Mouse (Mus musculus) heart, embryonic 16.5 days (tissue): ENCODE data around the gene Zfp536. TPM values are rescaled to one million over a fixed set of nuclear protein-coding genes. Genes with fewer than 3 reads are reported as not detected.

Experiments used
- ATAC-seq: fragments of 200-750 bp; cut with Nextera tagmentation; replicated peaks from 2 replicates; pipeline ENCODE4 v1.8.0; 2017; ENCODE audit warnings: moderate number of reproducible peaks; ENCODE audit not compliant: insufficient read depth, low FRiP score; ENCODE audit errors: extremely low read depth
- H3K27ac ChIP-seq: fragments of 300-500 bp; sonication (generic); 2 replicates; pipeline ENCODE4 v1.5.1; 2014; ENCODE audit warnings: mild to moderate bottlenecking, low read length, control low read depth, moderate library complexity
- H3K27me3 ChIP-seq: fragments of 300-500 bp; sonication (generic); 2 replicates; pipeline ENCODE4 v1.6.1; 2014; ENCODE audit warnings: low read length, mixed read lengths; ENCODE audit not compliant: control insufficient read depth, insufficient read depth
- H3K36me3 ChIP-seq: fragments of 300-500 bp; sonication (generic); 2 replicates; pipeline ENCODE4 v1.6.1; 2014; ENCODE audit not compliant: control insufficient read depth, insufficient read depth
- H3K4me1 ChIP-seq: fragments of 300-500 bp; sonication (generic); 2 replicates; pipeline ENCODE4 v1.6.1; 2014; ENCODE audit warnings: low read length, mixed read lengths; ENCODE audit not compliant: control insufficient read depth, insufficient read depth
- H3K4me2 ChIP-seq: fragments of 300-500 bp; sonication (generic); 2 replicates; pipeline ENCODE4 v1.6.1; 2014; ENCODE audit warnings: low read depth, mild to moderate bottlenecking, control low read depth, low read length
- H3K4me3 ChIP-seq: fragments of 300-500 bp; sonication (generic); 2 replicates; pipeline ENCODE4 v1.5.1; 2014; ENCODE audit warnings: mild to moderate bottlenecking, control low read depth, low read length
- H3K9ac ChIP-seq: fragments of 300-500 bp; sonication (generic); 2 replicates; pipeline ENCODE4 v1.6.1; 2014; ENCODE audit warnings: low read length, control low read depth
- H3K9me3 ChIP-seq: fragments of 300-500 bp; sonication (generic); replicated peaks from 2 replicates; pipeline ENCODE4 v1.6.1; 2016; ENCODE audit warnings: low read length; ENCODE audit not compliant: control insufficient read depth
- WGBS: fragments of 180-500 bp; shearing (Covaris S2); extraction: QIAGEN DNeasy Blood & Tissue Kit; methylation state at CpG from one replicate; pipeline ENCODE4 v1.1.7; 2014; 5-methylcytosine and 5-hydroxymethylcytosine counted together
- polyA plus RNA-seq: library from polyadenylated mRNA; unstranded; fragments of >200 nt; fragmentation: Nextera tagmentation; extraction: Ambion mirVana; gene quantifications from 2 replicates; pipeline ENCODE4 v1.2.1, GENCODE M21; 2015

Gene Zfp536
- polyA plus RNA-seq, 1 experiment from 2014 or later, result 4.7 TPM

- no peaks in the 10 kb centered on the region for H3K36me3 ChIP-seq
- H3K4me2 ChIP-seq, result no peak overlapping the region
- no peak overlapping the region for H3K9ac ChIP-seq
- no peaks in the 10 kb centered on the region for H3K27me3 ChIP-seq
- no peaks in the 10 kb centered on the region for H3K9me3 ChIP-seq
- H3K4me1 ChIP-seq, result no peaks in the 10 kb centered on the region
- no peak for ATAC-seq
- H3K27ac ChIP-seq, result no peak overlapping the region
- no peak overlapping the region for H3K4me3 ChIP-seq
- 84% methylated on average over 7 of the region's 7 CpGs for WGBS
Observed at GRCm38 (mm10) chr7:37542951-37543350, 230.5 kb downstream of the Zfp536 start.

GRCm38 (mm10) chr7:37531166-37531565 lies 242.3 kb downstream of the Zfp536 start:
- no peak overlapping the region for H3K9ac ChIP-seq
- 85% methylated on average over 2 of the region's 2 CpGs for WGBS
- H3K27me3 ChIP-seq, result no peaks in the 10 kb centered on the region
- ATAC-seq, result no peak
- H3K27ac ChIP-seq, result no peak overlapping the region
- H3K36me3 ChIP-seq, result no peaks in the 10 kb centered on the region
- no peak overlapping the region for H3K4me3 ChIP-seq
- H3K4me1 ChIP-seq, result peaks cover 4% of the 10 kb centered on the region; the same call in 1 of the 2 replicates
- no peaks in the 10 kb centered on the region for H3K9me3 ChIP-seq
- no peak overlapping the region for H3K4me2 ChIP-seq

GRCm38 (mm10) chr7:37528311-37528710 lies 245.1 kb downstream of the Zfp536 start:
- Histone ChIP-seq H3K27ac (no peak overlapping the region), H3K4me1 (no peaks in the 10 kb centered on the region), H3K4me3 (no peak overlapping the region), H3K9me3 (no peaks in the 10 kb centered on the region), H3K27me3 (no peaks in the 10 kb centered on the region), H3K4me2 (no peak overlapping the region), H3K36me3 (no peaks in the 10 kb centered on the region), H3K9ac (no peak overlapping the region)
- no peak for ATAC-seq
- 83% methylated on average over 9 of the region's 9 CpGs for WGBS

GRCm38 (mm10) chr7:37527890-37528289 lies 245.6 kb downstream of the Zfp536 start:
- 18% methylated on average over 2 of the region's 2 CpGs for WGBS
- Histone ChIP-seq H3K4me2 (no peak overlapping the region), H3K27ac (no peak overlapping the region), H3K36me3 (no peaks in the 10 kb centered on the region), H3K9me3 (no peaks in the 10 kb centered on the region), H3K27me3 (no peaks in the 10 kb centered on the region), H3K4me1 (no peaks in the 10 kb centered on the region), H3K9ac (no peak overlapping the region), H3K4me3 (no peak overlapping the region)
- no peak; the same call in 1 of the 2 replicates for ATAC-seq

- ATAC-seq, result no peak
- no peak overlapping the region for H3K9ac ChIP-seq
- no peaks in the 10 kb centered on the region for H3K9me3 ChIP-seq
- no peaks in the 10 kb centered on the region for H3K36me3 ChIP-seq
- H3K4me2 ChIP-seq, result no peak overlapping the region
- WGBS, result 60% methylated on average over 2 of the region's 2 CpGs
- no peak overlapping the region for H3K27ac ChIP-seq
- no peaks in the 10 kb centered on the region for H3K4me1 ChIP-seq
- H3K4me3 ChIP-seq, result no peak overlapping the region
- H3K27me3 ChIP-seq, result no peaks in the 10 kb centered on the region
Observed at GRCm38 (mm10) chr7:37521407-37521806, 252.0 kb downstream of the Zfp536 start.

GRCm38 (mm10) chr7:37510933-37511675 lies 262.3 kb downstream of the Zfp536 start:
- H3K9me3 ChIP-seq, result no peaks in the 10 kb centered on the region
- no peak for ATAC-seq
- no peaks in the 10 kb centered on the region for H3K36me3 ChIP-seq
- no peak overlapping the region for H3K27ac ChIP-seq
- WGBS, result 78% methylated on average over 8 of the region's 8 CpGs
- H3K27me3 ChIP-seq, result 0 out of 2 replicates have a peak, but pooled peaks cover 3% of the 10 kb centered on the region
- no peak overlapping the region for H3K9ac ChIP-seq
- H3K4me2 ChIP-seq, result no peak overlapping the region
- H3K4me1 ChIP-seq, result no peaks in the 10 kb centered on the region
- no peak overlapping the region for H3K4me3 ChIP-seq

GRCm38 (mm10) chr7:37509700-37510099 lies 263.7 kb downstream of the Zfp536 start:
- H3K4me2 ChIP-seq, result no peak overlapping the region
- no peak overlapping the region for H3K27ac ChIP-seq
- ATAC-seq, result no peak
- H3K27me3 ChIP-seq, result 0 out of 2 replicates have a peak, but pooled peaks cover 3% of the 10 kb centered on the region
- no peaks in the 10 kb centered on the region for H3K36me3 ChIP-seq
- no peaks in the 10 kb centered on the region for H3K4me1 ChIP-seq
- H3K9ac ChIP-seq, result no peak overlapping the region
- H3K9me3 ChIP-seq, result no peaks in the 10 kb centered on the region
- 74% methylated on average over 9 of the region's 9 CpGs for WGBS
- H3K4me3 ChIP-seq, result no peak overlapping the region

GRCm38 (mm10) chr7:37505548-37505947 lies 267.9 kb downstream of the Zfp536 start:
- no peak overlapping the region for H3K4me2 ChIP-seq
- no peak for ATAC-seq

GRCm38 (mm10) chr7:37505096-37505495 lies 268.3 kb downstream of the Zfp536 start:
- ATAC-seq, result no peak
- Histone ChIP-seq H3K4me1 (no peaks in the 10 kb centered on the region), H3K9ac (no peak overlapping the region), H3K4me3 (no peak overlapping the region), H3K9me3 (no peaks in the 10 kb centered on the region), H3K27ac (no peak overlapping the region), H3K36me3 (no peaks in the 10 kb centered on the region), H3K4me2 (no peak overlapping the region), H3K27me3 (0 out of 2 replicates have a peak, but pooled peaks cover 3% of the 10 kb centered on the region)
- 83% methylated on average over 11 of the region's 11 CpGs for whole genome bisulfite sequencing

More at GRCm38 (mm10) chr7:37505548-37505947, 267.9 kb downstream of the Zfp536 start:
- WGBS, result 68% methylated on average over 7 of the region's 7 CpGs
- no peaks in the 10 kb centered on the region for H3K9me3 ChIP-seq
- no peaks in the 10 kb centered on the region for H3K36me3 ChIP-seq
- H3K27me3 ChIP-seq, result 0 out of 2 replicates have a peak, but pooled peaks cover 3% of the 10 kb centered on the region
- no peaks in the 10 kb centered on the region for H3K4me1 ChIP-seq
- H3K9ac ChIP-seq, result no peak overlapping the region
- H3K27ac ChIP-seq, result no peak overlapping the region
- no peak overlapping the region for H3K4me3 ChIP-seq
